Mouse (Mus musculus): Measurements from ENCODE around the gene Tspan13.

Tspan13 gene

GRCm38 (mm10) chr12:36042348-36042778, at the start of gene Tspan13:
Gene Tspan13, minus strand, starts transcription at chr12:36042500.
- peak; percentile 95 for DNase-seq (ENCODE audit: low read depth, low spot score)

GRCm38 (mm10) chr12:36091964-36092363, 49.7 kb upstream of the Tspan13 start:
- DNase-seq (ENCODE audit: low read depth, low spot score): no peak

GRCm38 (mm10) chr12:36089221-36089620, 46.9 kb upstream of the Tspan13 start:
- no peak for DNase-seq (ENCODE audit: low read depth, low spot score)

GRCm38 (mm10) chr12:36088804-36089203, 46.5 kb upstream of the Tspan13 start:
- no peak for DNase-seq (ENCODE audit: low read depth, low spot score)

GRCm38 (mm10) chr12:36085380-36085779, 43.1 kb upstream of the Tspan13 start:
- DNase-seq (ENCODE audit: low read depth, low spot score): no peak

- no peak for DNase-seq (ENCODE audit: low read depth, low spot score)
Observed at GRCm38 (mm10) chr12:36078101-36078899, 36.0 kb upstream of the Tspan13 start.

GRCm38 (mm10) chr12:36072860-36073259, 30.6 kb upstream of the Tspan13 start:
- no peak for DNase-seq (ENCODE audit: low read depth, low spot score)

- DNase-seq (ENCODE audit: low read depth, low spot score): no peak
Observed at GRCm38 (mm10) chr12:36070231-36070630, 27.9 kb upstream of the Tspan13 start.

GRCm38 (mm10) chr12:36067538-36067937, 25.2 kb upstream of the Tspan13 start:
- no peak for DNase-seq (ENCODE audit: low read depth, low spot score)

GRCm38 (mm10) chr12:36065911-36066310, 23.6 kb upstream of the Tspan13 start:
- DNase-seq (ENCODE audit: low read depth, low spot score): no peak

- no peak for DNase-seq (ENCODE audit: low read depth, low spot score)
Observed at GRCm38 (mm10) chr12:36057699-36058098, 15.4 kb upstream of the Tspan13 start.

GRCm38 (mm10) chr12:36050276-36050675, 8.0 kb upstream of the Tspan13 start:
- DNase-seq (ENCODE audit: low read depth, low spot score): no peak

GRCm38 (mm10) chr12:36047593-36047992, 5.3 kb upstream of the Tspan13 start:
- no peak for DNase-seq (ENCODE audit: low read depth, low spot score)

GRCm38 (mm10) chr12:36046196-36046595, 3.9 kb upstream of the Tspan13 start:
- no peak for DNase-seq (ENCODE audit: low read depth, low spot score)

GRCm38 (mm10) chr12:36044691-36045090, 2.4 kb upstream of the Tspan13 start:
- DNase-seq (ENCODE audit: low read depth, low spot score): no peak

- peak; percentile 63 for DNase-seq (ENCODE audit: low read depth, low spot score)
Observed at GRCm38 (mm10) chr12:36041703-36042347, 475 bp downstream of the Tspan13 start.

- no peak for DNase-seq (ENCODE audit: low read depth, low spot score)
Observed at GRCm38 (mm10) chr12:36041281-36041589, 1.1 kb downstream of the Tspan13 start.

GRCm38 (mm10) chr12:36040571-36041280, 1.6 kb downstream of the Tspan13 start:
- no peak for DNase-seq (ENCODE audit: low read depth, low spot score)

- DNase-seq (ENCODE audit: low read depth, low spot score): no peak
Observed at GRCm38 (mm10) chr12:36039541-36040084, 2.7 kb downstream of the Tspan13 start.

- DNase-seq (ENCODE audit: low read depth, low spot score): no peak
Observed at GRCm38 (mm10) chr12:36036776-36037175, 5.5 kb downstream of the Tspan13 start.

GRCm38 (mm10) chr12:36036121-36036520, 6.2 kb downstream of the Tspan13 start:
- DNase-seq (ENCODE audit: low read depth, low spot score): no peak

GRCm38 (mm10) chr12:36035501-36035900, 6.8 kb downstream of the Tspan13 start:
- DNase-seq (ENCODE audit: low read depth, low spot score): no peak

Data from ZHBTc4 (cell line).